In the genomic region with DNA sequence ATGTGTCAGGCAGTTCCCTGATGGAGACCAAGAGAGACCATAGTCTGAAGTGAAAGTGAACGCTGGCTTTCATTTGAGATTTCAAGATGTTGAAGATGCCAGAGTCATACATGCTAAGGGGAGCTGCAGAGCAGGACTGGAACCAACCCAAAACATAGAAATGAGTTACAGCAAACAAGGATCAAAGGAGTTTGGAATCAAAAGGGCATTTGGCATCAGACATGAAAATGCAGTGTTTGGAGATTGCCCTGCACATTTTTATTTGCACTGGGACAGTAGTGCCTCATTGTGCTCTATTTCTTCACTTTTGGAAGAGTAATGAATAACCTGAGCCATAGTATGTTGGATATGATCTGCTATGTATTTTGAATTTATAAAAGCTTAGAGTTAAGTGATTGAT, we compare ENCODE assay signal across 19 mouse cellular contexts.
DNase-seq lines count a peak whose midpoint lies in the region; TF ChIP-seq lines count a peak whose summit lies in the region.
"Had no signal": no experiment of that assay in that cellular context is flagged by ENCODE, and none has a peak within 500 bp of the region (broad histone marks: within the 10 kb centered on the region; RNA-seq: fewer than 3 reads in every experiment).

No protein-coding gene starts in this region.

- H3K27ac ChIP-seq in kidney, adult 2 months (ENCODE audit: insufficient read depth, low read depth, low read length) = no peak overlapping the region
- H3K27ac ChIP-seq in liver, adult 2 months (replicated peaks; ENCODE audit: insufficient read depth, low read depth, low read length) = no peak overlapping the region

- no peaks in the 10 kb centered on the region for H3K79me2 ChIP-seq in liver, adult 2 months (ENCODE audit: control insufficient read depth, insufficient read depth, low read length)

- H3K4me3 ChIP-seq in kidney, adult 2 months (ENCODE audit: insufficient read depth, low read depth, low read length) = no peak overlapping the region
- no peak overlapping the region for H3K4me3 ChIP-seq in liver, adult 2 months (ENCODE audit: insufficient read depth, low read depth, low read length)

- no peak for TF ChIP-seq CTCF in kidney, adult 2 months (conservative IDR thresholded peaks at IDR 0.05; ENCODE audit: insufficient read depth, insufficient read length, low read depth, low read length)
- TF ChIP-seq CTCF in liver, adult 2 months (IDR thresholded peaks at IDR 0.05; ENCODE audit: low read depth, low read length) = no peak

- peak; percentile 63 for DNase-seq in kidney, adult 2 months
- no peak for DNase-seq in kidney, adult 18-20 months
- peak; percentile 63 for DNase-seq in kidney, adult 9 months
- no peak for DNase-seq in kidney, postnatal 25 days
- peak; percentile 89 for DNase-seq in liver, adult 2 months (ENCODE audit: extremely low read depth, low read depth, low spot score)
- DNase-seq in liver = no peak
- DNase-seq: adrenal gland, adult 2 months; adrenal gland, adult 8-10 months; adrenal gland, postnatal 10 days; adrenal gland, postnatal 14 days; adrenal gland, postnatal 25 days; adrenal gland, postnatal 36 days; B cell, adult 2 months; cerebellum, adult 11 months; cerebellum, adult 11-12 months; cerebellum, adult 18-20 months had no signal

- H3K36me3 ChIP-seq in kidney, adult 2 months (ENCODE audit: control insufficient read depth, insufficient read depth, low read length) = no peaks in the 10 kb centered on the region
- no peaks in the 10 kb centered on the region for H3K36me3 ChIP-seq in liver, adult 2 months (ENCODE audit: control insufficient read depth, insufficient read depth, low read length)
- H3K36me3 ChIP-seq: G1E had no signal

- H3K27me3 ChIP-seq in kidney, adult 2 months (replicated peaks; ENCODE audit: control insufficient read depth, insufficient read depth, low read length) = no peaks in the 10 kb centered on the region
- no peaks in the 10 kb centered on the region for H3K27me3 ChIP-seq in liver, adult 2 months (ENCODE audit: control insufficient read depth, insufficient read depth, low read length)
- H3K27me3 ChIP-seq: CH12.LX, Patski had no signal

- WGBS in kidney, adult 2 months = 76% methylated on average over 1 of the region's 1 CpGs
- WGBS in liver, adult 2 months = 17% methylated on average over 1 of the region's 1 CpGs

- no peak for TF ChIP-seq POLR2A in kidney, adult 2 months (IDR thresholded peaks at IDR 0.05; ENCODE audit: low read depth, low read length)
- no peak for TF ChIP-seq POLR2A in liver, adult 2 months (IDR thresholded peaks at IDR 0.05; ENCODE audit: extremely low read depth, insufficient read depth, low read length)

- H3K4me1 ChIP-seq in kidney, adult 2 months (ENCODE audit: control insufficient read depth, insufficient read depth, low read length) = no peaks in the 10 kb centered on the region
- no peaks in the 10 kb centered on the region for H3K4me1 ChIP-seq in liver, adult 2 months (ENCODE audit: control insufficient read depth, insufficient read depth, low read length)

- no peak overlapping the region for H3K9ac ChIP-seq in liver, adult 2 months (ENCODE audit: low read depth, low read length)

Comparison
In these comparisons a context has a peak if more than half of its experiments do, and no peak if none do; other contexts are left out.
1. DNase-seq: peak in kidney, adult 2 months (single experiment), kidney, adult 9 months (single experiment) and liver, adult 2 months (single experiment); none in kidney, adult 18-20 months (single experiment), kidney, postnatal 25 days (0 of 2) and liver (single experiment).